Mouse (Mus musculus) E14TG2a.4 (cell line): ENCODE measurements around the gene Kcnip1.

ENCODE experiments used
- CTCF ChIP-seq: conservative IDR thresholded peaks from 2 replicates; pipeline ENCODE4 v1.5.1; 2014; ENCODE audit warnings: low read length
- NANOG ChIP-seq: IDR thresholded peaks from 2 replicates; pipeline ENCODE4 v1.6.1; 2014; ENCODE audit warnings: borderline replicate concordance, low read length, mixed read lengths
- POU5F1 ChIP-seq: IDR thresholded peaks from 2 replicates; pipeline ENCODE4 v1.6.1; 2014; ENCODE audit warnings: low read length, borderline replicate concordance

GRCm38 (mm10) chr11:33799933-33800332, 193.0 kb downstream of the Kcnip1 start:
- TF ChIP-seq CTCF (no peak), NANOG (no peak), POU5F1 (no peak)
